Comparison of ENCODE assay signal across 19 mouse cellular contexts in the genomic region with DNA sequence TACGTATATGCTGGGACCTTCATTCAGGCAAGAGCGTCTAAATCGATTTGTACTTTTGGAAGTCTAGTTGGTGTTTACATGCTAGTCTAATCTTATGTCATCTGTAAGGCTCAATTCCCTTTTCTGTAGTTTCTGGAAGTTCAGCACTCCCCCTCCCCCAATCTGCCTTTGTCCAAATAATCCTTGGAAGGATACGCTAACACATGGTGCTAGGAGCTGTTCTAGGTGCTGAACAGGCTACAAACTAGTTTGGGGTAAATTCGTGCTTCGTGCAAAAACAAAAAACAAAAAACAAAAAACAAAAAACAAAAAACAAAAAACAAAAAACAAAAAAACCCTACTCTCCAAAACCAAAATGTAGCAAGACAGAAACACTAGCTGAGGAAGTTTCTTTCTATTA. TPM values are rescaled to one million over a fixed set of nuclear protein-coding genes. Genes with fewer than 3 reads are reported as not detected.
DNase-seq lines count a peak whose midpoint lies in the region; ATAC-seq and TF ChIP-seq lines count a peak whose summit lies in the region.
"Had no signal": no experiment of that assay in that cellular context is flagged by ENCODE, and none has a peak within 500 bp of the region (broad histone marks: within the 10 kb centered on the region; RNA-seq: fewer than 3 reads in every experiment).

No protein-coding gene starts in this region.

- 46% methylated on average over 6 of the region's 6 CpGs for WGBS in lung, embryonic 14.5 days
- WGBS in limb, embryonic 11.5 days: 68% methylated on average over 6 of the region's 6 CpGs

- DNase-seq in lung, embryonic 14.5 days: peak; percentile 88
- DNase-seq in lung, postnatal 14 days: no peak
- peak; percentile 43 for DNase-seq in ES-E14 (ENCODE audit: low read depth, low spot score)
- peak; percentile 74 for DNase-seq in embryo, embryonic 10.5 days (ENCODE audit: low spot score)
- peak; percentile 73 for DNase-seq in limb, embryonic 11.5 days (ENCODE audit: low spot score)
- no peak for DNase-seq in gastrocnemius, postnatal 36 days
- DNase-seq: adrenal gland, postnatal 10 days; cerebellum, postnatal 10 days; kidney, adult 18-20 months; lung, postnatal 36 days had no signal

- in situ Hi-C loops in ES-E14 (cut with MboI; ENCODE audit: low sequenced_read_pairs in 2 of 2, unreplicated experiment in 2 of 2): no loop called here

- no peaks in the 10 kb centered on the region for H3K4me1 ChIP-seq in lung, embryonic 14.5 days (ENCODE audit: insufficient read depth)
- H3K4me1 ChIP-seq in ES-E14 (ENCODE audit: control insufficient read depth in 2 of 2, insufficient read depth in 2 of 2, low read length in 2 of 2, poor library complexity in 1 of 2): peaks cover 0 to 9% of the 10 kb centered on the region in 2 experiments; a peak in 2 of 4 replicates
- no peaks in the 10 kb centered on the region for H3K4me1 ChIP-seq in limb, embryonic 11.5 days (ENCODE audit: control insufficient read depth, insufficient read depth, low read length)
- H3K4me1 ChIP-seq: heart, embryonic 15.5 days; midbrain, embryonic 15.5 days had no signal

- H3K9me3 ChIP-seq in lung, embryonic 14.5 days (ENCODE audit: low read depth, low read length): no peaks in the 10 kb centered on the region
- H3K9me3 ChIP-seq in ES-E14 (ENCODE audit: control insufficient read depth, insufficient read depth, low read depth, low read length): no peaks in the 10 kb centered on the region
- no peaks in the 10 kb centered on the region for H3K9me3 ChIP-seq in limb, embryonic 11.5 days (ENCODE audit: control insufficient read depth, low read length)
- H3K9me3 ChIP-seq: heart, embryonic 15.5 days; hindbrain, embryonic 12.5 days; midbrain, embryonic 15.5 days had no signal

- intact Hi-C loops in gastrocnemius, postnatal 36 days (cut with DNase I): no loop called here

- ATAC-seq in lung, embryonic 14.5 days (ENCODE audit: insufficient read depth): no peak
- ATAC-seq in limb, embryonic 11.5 days (ENCODE audit: insufficient number of reproducible peaks, low FRiP score, low TSS enrichment, low read depth): no peak
- ATAC-seq in CD4-positive, CD25-positive, alpha-beta regulatory T cell, adult 4 months: no peak
- ATAC-seq: midbrain, embryonic 15.5 days had no signal

- H3K9ac ChIP-seq in lung, embryonic 14.5 days: no peak overlapping the region
- H3K9ac ChIP-seq in ES-E14 (ENCODE audit: insufficient read depth, low read depth, low read length, poor library complexity, severe bottlenecking): no peak overlapping the region
- H3K9ac ChIP-seq in limb, embryonic 11.5 days (ENCODE audit: low read length): no peak overlapping the region
- H3K9ac ChIP-seq: heart, embryonic 15.5 days; hindbrain, embryonic 12.5 days; midbrain, embryonic 15.5 days had no signal

- H3K36me3 ChIP-seq in lung, embryonic 14.5 days (ENCODE audit: insufficient read depth): no peaks in the 10 kb centered on the region
- no peaks in the 10 kb centered on the region for H3K36me3 ChIP-seq in ES-E14 (ENCODE audit: control insufficient read depth, insufficient read depth, low read length, poor library complexity, severe bottlenecking)
- no peaks in the 10 kb centered on the region for H3K36me3 ChIP-seq in limb, embryonic 11.5 days (ENCODE audit: control insufficient read depth, insufficient read depth, low read length)
- H3K36me3 ChIP-seq: heart, embryonic 15.5 days; hindbrain, embryonic 12.5 days; midbrain, embryonic 15.5 days had no signal

- H3K4me3 ChIP-seq in lung, embryonic 14.5 days (ENCODE audit: low read depth, low read length): no peak overlapping the region
- no peak overlapping the region for H3K4me3 ChIP-seq in ES-E14 (ENCODE audit: insufficient read depth in 1 of 2, low read depth in 1 of 2, low read length in 2 of 2, poor library complexity in 1 of 2, severe bottlenecking in 1 of 2)
- no peak overlapping the region for H3K4me3 ChIP-seq in limb, embryonic 11.5 days (ENCODE audit: low read depth, low read length)
- H3K4me3 ChIP-seq: heart, embryonic 15.5 days; hindbrain, embryonic 12.5 days; midbrain, embryonic 15.5 days had no signal

- H3K27me3 ChIP-seq in lung, embryonic 14.5 days (ENCODE audit: insufficient read depth, low read length): no peaks in the 10 kb centered on the region
- no peaks in the 10 kb centered on the region for H3K27me3 ChIP-seq in limb, embryonic 11.5 days (ENCODE audit: control insufficient read depth, insufficient read depth, low read length)
- H3K27me3 ChIP-seq: heart, embryonic 15.5 days; hindbrain, embryonic 12.5 days; midbrain, embryonic 15.5 days had no signal

- no peak for TF ChIP-seq CTCF in lung, embryonic 14.5 days (IDR thresholded peaks at IDR 0.05; ENCODE audit: low read depth)

- H3K4me2 ChIP-seq in lung, embryonic 14.5 days: no peak overlapping the region
- H3K4me2 ChIP-seq in limb, embryonic 11.5 days (ENCODE audit: low read depth, severe bottlenecking): no peak overlapping the region
- H3K4me2 ChIP-seq: heart, embryonic 15.5 days; hindbrain, embryonic 12.5 days; liver, embryonic 11.5 days; midbrain, embryonic 15.5 days had no signal

- H3K27ac ChIP-seq in lung, embryonic 14.5 days (ENCODE audit: low read depth): no peak overlapping the region
- no peak overlapping the region for H3K27ac ChIP-seq in ES-E14 (ENCODE audit: insufficient read depth, low read depth, low read length, poor library complexity, severe bottlenecking)
- no peak overlapping the region for H3K27ac ChIP-seq in limb, embryonic 11.5 days (replicated peaks; ENCODE audit: low read depth, low read length)
- H3K27ac ChIP-seq: heart, embryonic 15.5 days; hindbrain, embryonic 12.5 days; midbrain, embryonic 15.5 days had no signal

TF ChIP-seq in ES-E14, 5 proteins besides CTCF, POLR2A, EP300 and RAD21:
- no peak for TF ChIP-seq CHD2 (IDR thresholded peaks at IDR 0.05; ENCODE audit: low read depth, low read length)
- no peak for TF ChIP-seq MAFK (IDR thresholded peaks at IDR 0.05; ENCODE audit: insufficient read depth, low read depth, low read length)
- no peak for TF ChIP-seq ZC3H11A (IDR thresholded peaks at IDR 0.05; ENCODE audit: borderline replicate concordance, low read depth, low read length)
- TF ChIP-seq ZNF384 (IDR thresholded peaks at IDR 0.05; ENCODE audit: low read depth, low read length): no peak
- no peak for TF ChIP-seq HCFC1 (IDR thresholded peaks at IDR 0.05; ENCODE audit: borderline replicate concordance, insufficient read depth, low read length)

RNA-seq across cellular contexts. Expression of a gene that starts 10.6 kb away (rescaled TPM):
- polyA plus RNA-seq in lung, embryonic 14.5 days (2014; fragmentation: Nextera tagmentation; extraction: Ambion mirVana): not detected in 2 replicates
- 0.18 and 0.48 TPM in 2 replicates for total RNA-seq in ES-E14 (2012; rRNA removed)
- not detected in 2 replicates for polyA plus RNA-seq in limb, embryonic 11.5 days (2014; fragmentation: Nextera tagmentation; extraction: Ambion mirVana)
- polyA plus RNA-seq in CD4-positive, CD25-positive, alpha-beta regulatory T cell, adult 4 months (2017; shearing (Covaris generic)): not detected
- total RNA-seq in gastrocnemius, postnatal 36 days (2021): not detected
- total RNA-seq: adrenal gland, postnatal 10 days; gastrocnemius, postnatal 4 days; left cerebral cortex, postnatal 10 days had no signal
- polyA plus RNA-seq: frontal cortex, adult 2 months; heart, embryonic 15.5 days; hindbrain, embryonic 12.5 days; liver, embryonic 11.5 days; midbrain, embryonic 15.5 days; neural tube, embryonic 14.5 days had no signal

RNA-seq across cellular contexts. Expression of a gene that starts 30.4 kb away (rescaled TPM):
- polyA plus RNA-seq in lung, embryonic 14.5 days (2014; fragmentation: Nextera tagmentation; extraction: Ambion mirVana): 58.5 and 61.2 TPM in 2 replicates
- 20.5 and 30.0 TPM in 2 replicates for total RNA-seq in ES-E14 (2012; rRNA removed)
- polyA plus RNA-seq in limb, embryonic 11.5 days (2014; fragmentation: Nextera tagmentation; extraction: Ambion mirVana): 73.0 and 73.3 TPM in 2 replicates
- 1 to 10 TPM; 8.4 to 9.1 TPM for polyA plus RNA-seq in CD4-positive, CD25-positive, alpha-beta regulatory T cell, adult 4 months (2017; shearing (Covaris generic))
- total RNA-seq in gastrocnemius, postnatal 36 days (2021): 1 to 10 TPM; 7.4 to 8.5 TPM

Comparison
In these comparisons a context has a peak if more than half of its experiments do, and no peak if none do; other contexts are left out.
1. DNase-seq: peak in lung, embryonic 14.5 days (single experiment), ES-E14 (single experiment), embryo, embryonic 10.5 days (single experiment) and limb, embryonic 11.5 days (single experiment); none in lung, postnatal 14 days (single experiment) and gastrocnemius, postnatal 36 days (0 of 2).